Mouse (Mus musculus) heart, embryonic 15.5 days (tissue): ENCODE results near the gene Tmem132d. TPM values are rescaled to one million over a fixed set of nuclear protein-coding genes. Genes with fewer than 3 reads are reported as not detected.

Source experiments
- ATAC-seq: fragments of 200-750 bp; cut with Nextera tagmentation; replicated peaks from 2 replicates; pipeline ENCODE4 v1.8.0; 2017; ENCODE audit warnings: low read depth, moderate TSS enrichment; ENCODE audit not compliant: insufficient number of reproducible peaks, insufficient read depth, low FRiP score
- H3K27ac ChIP-seq: fragments of 300-500 bp; sonication (generic); 2 replicates; pipeline ENCODE4 v1.5.1; 2015; ENCODE audit warnings: mild to moderate bottlenecking, inconsistent platforms
- H3K27me3 ChIP-seq: fragments of 300-500 bp; sonication (generic); 2 replicates; pipeline ENCODE4 v1.6.1; 2015; ENCODE audit warnings: inconsistent platforms
- H3K36me3 ChIP-seq: fragments of 300-500 bp; sonication (generic); 2 replicates; pipeline ENCODE4 v1.6.1; 2015; ENCODE audit warnings: mild to moderate bottlenecking, inconsistent platforms
- H3K4me1 ChIP-seq: fragments of 300-500 bp; sonication (generic); replicated peaks from 2 replicates; pipeline ENCODE4 v1.6.1; 2015; ENCODE audit warnings: inconsistent platforms
- H3K4me2 ChIP-seq: fragments of 300-500 bp; sonication (generic); 2 replicates; pipeline ENCODE4 v1.6.1; 2015; ENCODE audit warnings: inconsistent platforms, mild to moderate bottlenecking, moderate library complexity
- H3K4me3 ChIP-seq: fragments of 300-500 bp; sonication (generic); 2 replicates; pipeline ENCODE4 v1.5.1; 2015; ENCODE audit warnings: mild to moderate bottlenecking, inconsistent platforms
- H3K9ac ChIP-seq: fragments of 300-500 bp; sonication (generic); 2 replicates; pipeline ENCODE4 v1.6.1; 2015; ENCODE audit warnings: mild to moderate bottlenecking, inconsistent platforms
- H3K9me3 ChIP-seq: fragments of 300-500 bp; sonication (generic); replicated peaks from 2 replicates; pipeline ENCODE4 v1.6.1; 2016; ENCODE audit warnings: inconsistent platforms
- WGBS: fragments of 180-500 bp; shearing (Covaris S2); methylation state at CpG from one replicate; pipeline ENCODE4 v1.1.7; 2015; ENCODE audit warnings: mixed read lengths; 5-methylcytosine and 5-hydroxymethylcytosine counted together
- polyA plus RNA-seq: library from polyadenylated mRNA; unstranded; fragments of >200 nt; fragmentation: Nextera tagmentation; extraction: Ambion mirVana; gene quantifications from 2 replicates; pipeline ENCODE4 v1.2.1, GENCODE M21; 2015

Tmem132d gene
- polyA plus RNA-seq, 1 experiment from 2014 or later: 0.09 TPM

DNA sequence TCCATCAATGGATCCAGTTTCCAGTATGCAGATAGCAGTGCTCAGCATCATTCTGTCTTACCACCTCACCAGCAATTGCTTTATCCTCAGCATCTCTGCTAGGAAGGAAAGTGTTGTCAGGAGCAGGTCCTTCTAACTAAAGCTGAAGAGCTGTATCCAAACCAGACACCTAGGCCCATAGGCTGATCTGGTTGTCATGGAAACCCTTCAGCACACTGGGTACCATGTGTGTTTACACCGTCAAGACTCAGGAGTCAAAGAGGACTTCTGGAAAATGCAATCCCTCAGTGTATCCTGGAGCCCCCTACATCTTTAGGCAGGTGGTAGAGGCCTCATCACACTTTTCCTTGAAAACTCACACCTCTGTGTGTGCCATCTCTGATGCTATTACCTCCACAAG is 513.7 kb downstream of the Tmem132d start:
- H3K27me3 ChIP-seq: no peaks in the 10 kb centered on the region
- no peaks in the 10 kb centered on the region for H3K9me3 ChIP-seq
- no peak for ATAC-seq
- no peaks in the 10 kb centered on the region for H3K36me3 ChIP-seq
- H3K4me1 ChIP-seq: no peaks in the 10 kb centered on the region
- no peak overlapping the region for H3K27ac ChIP-seq
- H3K4me3 ChIP-seq: no peak overlapping the region
- no peak overlapping the region for H3K4me2 ChIP-seq
- 76% methylated on average over 1 of the region's 1 CpGs for WGBS
- no peak overlapping the region for H3K9ac ChIP-seq

- Histone ChIP-seq H3K4me3 (no peak overlapping the region), H3K9ac (no peak overlapping the region), H3K4me1 (no peaks in the 10 kb centered on the region), H3K9me3 (no peaks in the 10 kb centered on the region), H3K4me2 (no peak overlapping the region), H3K27me3 (no peaks in the 10 kb centered on the region), H3K36me3 (no peaks in the 10 kb centered on the region), H3K27ac (no peak overlapping the region)
- ATAC-seq: no peak
- 84% methylated on average over 3 of the region's 3 CpGs for WGBS
Measured at GRCm38 (mm10) chr5:127918376-127918775, 514.5 kb downstream of the Tmem132d start.

DNA sequence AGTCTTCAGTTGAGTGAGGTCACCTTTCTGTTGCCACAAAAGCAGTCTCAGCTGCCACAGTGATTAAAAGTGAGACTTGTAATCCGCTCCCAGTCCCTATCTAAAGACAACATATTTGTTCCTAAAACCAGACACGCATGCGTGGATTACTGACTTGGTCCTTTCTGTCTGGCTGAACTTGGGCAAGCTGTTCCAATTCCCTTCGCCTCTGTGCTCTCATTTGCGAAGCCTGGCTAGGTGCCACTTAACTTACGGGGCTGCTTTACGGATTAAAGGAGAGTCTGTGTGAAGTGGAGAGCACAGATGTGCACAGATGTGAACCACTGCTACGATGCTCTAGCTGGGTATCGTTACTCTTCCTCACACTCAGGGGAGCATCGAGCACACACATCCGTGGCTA is 518.7 kb downstream of the Tmem132d start:
- Histone ChIP-seq H3K27ac (no peak overlapping the region), H3K9me3 (no peaks in the 10 kb centered on the region), H3K36me3 (no peaks in the 10 kb centered on the region), H3K4me1 (no peaks in the 10 kb centered on the region), H3K4me2 (no peak overlapping the region), H3K4me3 (no peak overlapping the region), H3K9ac (no peak overlapping the region), H3K27me3 (no peaks in the 10 kb centered on the region)
- WGBS: 76% methylated on average over 11 of the region's 11 CpGs
- ATAC-seq: no peak

DNA sequence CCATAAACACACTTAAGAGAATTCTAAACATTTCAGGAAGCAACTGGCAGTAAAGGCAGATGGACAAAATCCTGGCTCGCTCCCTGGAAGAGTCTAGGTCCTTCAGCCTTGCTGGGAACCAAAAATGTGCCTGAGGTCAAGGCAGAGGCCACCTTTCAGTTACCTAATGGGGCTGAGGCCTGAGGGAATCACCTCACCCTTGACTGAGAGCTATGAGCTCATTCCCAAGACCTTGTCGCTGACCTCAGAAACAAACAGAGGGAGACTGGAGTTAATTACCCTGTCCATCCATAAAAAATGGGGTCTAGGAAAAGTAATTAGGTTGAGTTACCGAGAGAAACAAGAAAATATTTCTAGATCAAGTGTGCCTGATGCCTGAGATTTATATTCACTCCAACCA is 521.3 kb downstream of the Tmem132d start:
- Histone ChIP-seq H3K27ac (no peak overlapping the region), H3K9me3 (no peaks in the 10 kb centered on the region), H3K4me1 (no peaks in the 10 kb centered on the region), H3K27me3 (no peaks in the 10 kb centered on the region), H3K36me3 (no peaks in the 10 kb centered on the region), H3K4me3 (no peak overlapping the region), H3K4me2 (no peak overlapping the region), H3K9ac (no peak overlapping the region)
- no peak for ATAC-seq
- 54% methylated on average over 3 of the region's 3 CpGs for WGBS

DNA sequence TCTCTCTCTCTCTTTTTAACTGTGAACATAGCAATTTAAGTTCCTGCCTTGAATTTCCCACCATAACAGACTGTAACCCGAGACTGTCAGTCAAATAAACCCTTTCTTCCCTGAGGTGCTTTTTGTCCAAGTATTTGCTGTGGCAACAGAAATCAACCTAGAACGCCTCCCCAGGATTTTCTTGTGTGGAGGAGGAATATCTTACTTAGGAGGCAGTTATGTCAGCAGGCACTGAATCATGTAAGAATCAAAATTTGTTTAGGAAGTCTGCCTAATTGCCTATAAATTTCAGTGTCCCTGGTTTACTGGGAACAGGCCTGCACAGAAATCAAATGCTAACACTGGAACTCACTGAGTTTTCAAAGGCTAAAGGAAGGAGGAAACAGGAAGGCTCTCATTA is 522.5 kb downstream of the Tmem132d start:
- Histone ChIP-seq H3K27me3 (no peaks in the 10 kb centered on the region), H3K4me1 (no peaks in the 10 kb centered on the region), H3K4me3 (no peak overlapping the region), H3K36me3 (no peaks in the 10 kb centered on the region), H3K9me3 (no peaks in the 10 kb centered on the region), H3K9ac (no peak overlapping the region), H3K27ac (no peak overlapping the region), H3K4me2 (no peak overlapping the region)
- ATAC-seq: no peak
- 34% methylated on average over 2 of the region's 2 CpGs for WGBS

DNA sequence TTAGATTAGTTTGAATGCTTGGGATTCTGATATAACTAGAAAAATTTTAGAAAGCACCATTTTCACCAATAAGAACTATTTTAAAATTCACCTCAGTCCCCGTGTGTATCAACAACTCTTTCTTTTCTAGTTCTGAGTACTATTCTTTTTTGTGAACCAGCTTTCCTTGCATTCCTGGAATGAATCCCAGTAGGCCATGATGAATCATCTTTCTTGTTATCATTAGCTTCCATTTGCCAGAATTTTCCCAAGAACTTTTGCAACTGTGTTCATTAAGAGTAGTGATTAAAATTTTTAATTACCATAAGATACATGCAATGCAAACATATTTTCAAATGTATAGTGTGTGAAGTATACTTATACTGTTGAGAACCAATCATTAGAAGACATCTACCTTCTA is 537.7 kb downstream of the Tmem132d start:
- no peak for ATAC-seq
- Histone ChIP-seq H3K4me2 (no peak overlapping the region), H3K4me1 (no peaks in the 10 kb centered on the region), H3K4me3 (no peak overlapping the region), H3K36me3 (no peaks in the 10 kb centered on the region), H3K9me3 (no peaks in the 10 kb centered on the region), H3K27me3 (no peaks in the 10 kb centered on the region), H3K27ac (no peak overlapping the region), H3K9ac (no peak overlapping the region)
- WGBS: 55% methylated on average over 1 of the region's 1 CpGs

DNA sequence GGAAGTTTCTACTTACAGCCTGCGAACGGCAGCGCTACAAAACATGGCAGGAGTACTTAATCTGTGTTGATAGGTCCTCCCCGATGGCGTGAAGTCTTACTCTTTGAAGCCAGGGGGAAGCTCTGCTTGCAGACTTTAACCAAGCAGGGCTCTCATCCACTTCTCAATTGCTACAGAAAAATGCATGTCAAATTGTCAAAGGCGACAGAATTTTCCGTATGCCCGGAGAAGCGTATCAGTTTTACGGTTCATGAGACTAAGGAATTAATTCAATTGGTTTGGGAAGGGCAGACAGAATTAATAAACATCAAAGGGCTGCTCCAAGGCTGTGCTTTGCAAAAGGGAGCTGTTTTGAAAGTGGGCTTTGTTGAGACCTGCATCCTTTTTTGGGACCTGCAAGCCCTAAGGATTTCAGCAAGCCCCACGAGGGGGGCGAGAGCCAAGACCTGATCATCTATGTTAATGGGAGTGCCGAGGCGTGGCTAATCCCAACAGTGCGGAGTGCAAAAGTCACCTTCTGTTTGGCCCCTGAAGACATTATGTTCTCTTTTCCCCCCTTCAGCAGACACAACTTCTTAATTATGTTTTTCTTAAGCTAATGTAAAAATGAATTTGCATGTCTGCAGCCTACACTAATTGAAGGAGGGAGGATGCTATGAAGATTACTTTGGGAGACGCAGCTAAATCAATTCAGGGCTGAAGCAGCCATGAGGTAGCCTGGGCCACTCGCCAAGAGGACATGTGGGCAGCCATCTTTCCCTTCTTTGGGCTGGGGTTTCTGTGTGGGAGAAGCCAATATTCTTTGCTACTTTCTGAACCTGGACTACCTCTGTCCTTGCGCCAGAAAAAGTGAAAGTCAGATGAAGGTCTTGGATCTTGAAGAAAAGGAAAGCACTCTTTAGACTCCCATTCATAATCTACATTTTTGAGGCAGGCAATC is 547.0 kb downstream of the Tmem132d start:
- no peaks in the 10 kb centered on the region for H3K27me3 ChIP-seq
- no peaks in the 10 kb centered on the region; the same call in 1 of the 2 replicates for H3K9me3 ChIP-seq
- no peak overlapping the region for H3K27ac ChIP-seq
- no peak for ATAC-seq
- 85% methylated on average over 18 of the region's 18 CpGs for WGBS
- H3K4me2 ChIP-seq: no peak overlapping the region
- no peak overlapping the region for H3K4me3 ChIP-seq
- no peaks in the 10 kb centered on the region for H3K4me1 ChIP-seq
- H3K36me3 ChIP-seq: no peaks in the 10 kb centered on the region
- H3K9ac ChIP-seq: no peak overlapping the region

DNA sequence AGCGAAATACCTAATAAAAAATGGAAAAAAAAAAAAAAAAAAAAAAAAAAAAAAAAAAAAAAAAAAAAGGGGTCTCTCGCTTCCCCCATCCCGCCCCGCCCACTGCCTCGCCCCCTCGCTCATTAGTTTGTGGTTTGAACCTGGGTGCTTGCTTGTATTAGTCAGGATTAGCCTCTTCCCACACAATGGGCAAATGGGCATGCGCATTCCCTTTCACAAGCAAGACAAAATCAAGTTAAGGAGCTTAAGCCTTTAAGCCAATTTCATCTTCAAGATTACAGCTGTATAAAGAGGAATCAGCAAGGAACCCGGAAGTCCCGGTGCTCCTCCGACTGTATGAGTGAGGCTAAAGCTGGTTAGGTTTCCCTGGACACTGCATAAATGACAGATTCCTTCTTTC is 549.9 kb downstream of the Tmem132d start:
- Histone ChIP-seq H3K9me3 (no peaks in the 10 kb centered on the region; the same call in 1 of the 2 replicates), H3K4me1 (no peaks in the 10 kb centered on the region), H3K4me2 (no peak overlapping the region), H3K4me3 (no peak overlapping the region), H3K27ac (no peak overlapping the region), H3K27me3 (no peaks in the 10 kb centered on the region), H3K36me3 (no peaks in the 10 kb centered on the region), H3K9ac (no peak overlapping the region)
- 65% methylated on average over 9 of the region's 10 CpGs for WGBS
- no peak for ATAC-seq

GRCm38 (mm10) chr5:127874461-127874860 is 558.4 kb downstream of the Tmem132d start:
- Histone ChIP-seq H3K36me3 (no peaks in the 10 kb centered on the region), H3K27ac (no peak overlapping the region), H3K4me3 (no peak overlapping the region), H3K4me1 (no peaks in the 10 kb centered on the region), H3K27me3 (no peaks in the 10 kb centered on the region), H3K9me3 (no peaks in the 10 kb centered on the region), H3K9ac (no peak overlapping the region), H3K4me2 (no peak overlapping the region)
- no peak for ATAC-seq
- WGBS: 70% methylated on average over 6 of the region's 6 CpGs

- H3K27me3 ChIP-seq: no peaks in the 10 kb centered on the region
- no peaks in the 10 kb centered on the region for H3K9me3 ChIP-seq
- H3K4me3 ChIP-seq: no peak overlapping the region
- 75% methylated on average over 6 of the region's 6 CpGs for WGBS
- H3K36me3 ChIP-seq: no peaks in the 10 kb centered on the region
- H3K4me1 ChIP-seq: no peaks in the 10 kb centered on the region
- H3K4me2 ChIP-seq: no peak overlapping the region
- no peak overlapping the region for H3K9ac ChIP-seq
- no peak for ATAC-seq
- H3K27ac ChIP-seq: no peak overlapping the region
Measured at GRCm38 (mm10) chr5:127865157-127865556, 567.7 kb downstream of the Tmem132d start.

- no peak overlapping the region for H3K4me3 ChIP-seq
- H3K36me3 ChIP-seq: no peaks in the 10 kb centered on the region
- no peaks in the 10 kb centered on the region for H3K4me1 ChIP-seq
- no peaks in the 10 kb centered on the region for H3K27me3 ChIP-seq
- no peak overlapping the region for H3K9ac ChIP-seq
- H3K4me2 ChIP-seq: no peak overlapping the region
- no peaks in the 10 kb centered on the region; the same call in 1 of the 2 replicates for H3K9me3 ChIP-seq
- H3K27ac ChIP-seq: no peak overlapping the region
- 72% methylated on average over 2 of the region's 2 CpGs for WGBS
- no peak for ATAC-seq
Measured at GRCm38 (mm10) chr5:127859719-127860118, 573.2 kb downstream of the Tmem132d start.

DNA sequence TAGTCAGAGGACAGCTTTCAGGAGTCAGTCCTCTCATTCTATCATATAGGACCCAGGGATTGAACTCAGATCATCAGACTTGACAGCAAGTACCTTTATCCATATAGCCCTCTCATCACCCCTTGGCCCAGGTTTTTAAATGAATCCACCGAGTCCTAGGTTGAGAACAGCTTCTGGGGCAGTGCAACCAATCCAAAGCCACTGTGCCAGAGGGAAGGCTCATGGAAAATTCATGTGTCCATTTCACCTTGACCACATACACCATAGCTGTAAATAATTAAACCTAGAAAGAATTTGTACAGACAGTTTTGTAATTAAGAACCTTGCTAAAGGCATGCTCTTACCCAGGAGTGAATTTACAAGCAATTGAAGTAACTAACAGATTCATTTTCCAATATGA is 580.6 kb downstream of the Tmem132d start:
- ATAC-seq: no peak
- Histone ChIP-seq H3K27me3 (no peaks in the 10 kb centered on the region), H3K9ac (no peak overlapping the region), H3K4me2 (no peak overlapping the region), H3K9me3 (no peaks in the 10 kb centered on the region; the same call in 1 of the 2 replicates), H3K4me3 (no peak overlapping the region), H3K4me1 (no peaks in the 10 kb centered on the region), H3K27ac (no peak overlapping the region), H3K36me3 (no peaks in the 10 kb centered on the region)
- WGBS: 68% methylated on average over 1 of the region's 1 CpGs
